Mouse (Mus musculus) neural tube, embryonic 15.5 days (tissue): Measurements from ENCODE around the gene Foxl1. TPM values are rescaled to one million over a fixed set of nuclear protein-coding genes. Genes with fewer than 3 reads are reported as not detected.

Experiments
- ATAC-seq: fragments of 200-750 bp; cut with Nextera tagmentation; 2 replicates; pipeline ENCODE4 v1.8.0; 2017; ENCODE audit warnings: mild to moderate bottlenecking, moderate TSS enrichment, moderate library complexity; ENCODE audit not compliant: low FRiP score
- H3K27ac ChIP-seq: fragments of 300-500 bp; sonication (generic); replicated peaks from 2 replicates; pipeline ENCODE4 v1.5.1; 2015; ENCODE audit warnings: mild to moderate bottlenecking, inconsistent platforms
- H3K27me3 ChIP-seq: fragments of 300-500 bp; sonication (generic); replicated peaks from 2 replicates; pipeline ENCODE4 v1.6.1; 2015; ENCODE audit warnings: inconsistent platforms
- H3K36me3 ChIP-seq: fragments of 300-500 bp; sonication (generic); 2 replicates; pipeline ENCODE4 v1.6.1; 2015; ENCODE audit warnings: inconsistent platforms
- H3K4me1 ChIP-seq: fragments of 300-500 bp; sonication (generic); 2 replicates; pipeline ENCODE4 v1.6.1; 2015; ENCODE audit warnings: inconsistent platforms
- H3K4me2 ChIP-seq: fragments of 300-500 bp; sonication (generic); 2 replicates; pipeline ENCODE4 v1.6.1; 2015; ENCODE audit warnings: inconsistent platforms, mild to moderate bottlenecking, moderate library complexity
- H3K4me3 ChIP-seq: fragments of 300-500 bp; sonication (generic); replicated peaks from 2 replicates; pipeline ENCODE4 v1.5.1; 2015; ENCODE audit warnings: mild to moderate bottlenecking, inconsistent platforms
- H3K9ac ChIP-seq: fragments of 300-500 bp; sonication (generic); replicated peaks from 2 replicates; pipeline ENCODE4 v1.6.1; 2015; ENCODE audit warnings: mild to moderate bottlenecking, inconsistent platforms
- H3K9me3 ChIP-seq: fragments of 300-500 bp; sonication (generic); replicated peaks from 2 replicates; pipeline ENCODE4 v1.6.1; 2016; ENCODE audit warnings: inconsistent platforms
- whole genome bisulfite sequencing: fragments of 180-500 bp; shearing (Covaris S2); methylation state at CpG from one replicate; pipeline ENCODE4 v1.1.7; 2015; ENCODE audit warnings: mixed read lengths; 5-methylcytosine and 5-hydroxymethylcytosine counted together
- polyA plus RNA-seq: library from polyadenylated mRNA; unstranded; fragments of >200 nt; fragmentation: Nextera tagmentation; extraction: Ambion mirVana; gene quantifications from 2 replicates; pipeline ENCODE4 v1.2.1, GENCODE M21; 2015

The Foxl1 gene
- polyA plus RNA-seq, 1 experiment from 2014 or later, result 0.15 TPM

DNA sequence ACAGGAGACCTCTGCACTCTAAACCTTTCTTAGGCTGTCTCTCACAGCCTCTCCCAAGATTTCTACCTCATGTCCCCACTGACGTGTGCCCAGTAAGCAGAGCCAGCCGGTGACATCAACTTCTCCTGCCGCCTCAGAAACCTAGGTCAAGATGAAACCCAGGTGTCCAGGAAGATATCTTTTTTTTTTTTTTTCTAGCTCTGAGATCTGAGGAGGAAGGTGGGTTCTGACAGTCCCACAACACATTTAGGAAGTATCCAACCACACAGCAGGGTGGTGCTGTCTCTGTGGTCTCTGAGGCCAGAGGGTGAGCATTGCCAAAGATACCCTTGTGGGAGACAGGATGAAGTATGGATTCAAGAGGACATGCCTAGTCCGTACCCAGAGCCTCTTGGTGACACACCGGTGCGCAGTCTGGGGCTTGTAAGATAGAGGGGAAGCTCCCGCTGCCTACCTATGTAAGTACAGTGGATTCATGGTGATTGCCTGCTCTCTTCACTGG lies 29.3 kb downstream of the Foxl1 start:
- no peak overlapping the region for H3K4me3 ChIP-seq
- H3K4me2 ChIP-seq, result no peak overlapping the region
- H3K27ac ChIP-seq, result no peak overlapping the region
- H3K4me1 ChIP-seq, result no peaks in the 10 kb centered on the region
- no peaks in the 10 kb centered on the region for H3K9me3 ChIP-seq
- WGBS, result 93% methylated on average over 7 of the region's 7 CpGs
- no peak for ATAC-seq
- 0 out of 2 replicates have a peak, but pooled peaks cover 9% of the 10 kb centered on the region for H3K27me3 ChIP-seq
- no peak overlapping the region for H3K9ac ChIP-seq
- H3K36me3 ChIP-seq, result no peaks in the 10 kb centered on the region

DNA sequence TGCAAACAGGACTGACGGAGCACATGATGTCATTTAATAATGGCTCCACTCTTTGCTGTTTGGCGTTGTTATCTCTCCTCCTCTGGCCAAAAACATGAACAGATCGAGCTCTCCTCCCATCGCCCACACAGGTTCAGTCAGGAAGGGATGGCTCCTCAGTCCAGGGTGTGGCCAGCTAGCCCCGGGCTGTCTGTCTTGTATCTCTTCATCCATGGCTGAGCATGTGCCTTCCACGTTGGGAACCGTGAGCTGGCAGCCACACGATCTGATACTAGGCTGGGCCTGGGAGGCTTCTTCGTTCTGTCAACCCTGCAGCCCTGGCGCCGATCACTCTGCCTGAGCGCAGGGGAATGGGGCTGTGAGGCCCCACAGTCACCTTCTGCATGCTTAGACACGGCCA lies 31.1 kb downstream of the Foxl1 start:
- H3K36me3 ChIP-seq, result no peaks in the 10 kb centered on the region
- ATAC-seq, result no peak
- no peak overlapping the region for H3K27ac ChIP-seq
- 0 out of 2 replicates have a peak, but pooled peaks cover 9% of the 10 kb centered on the region for H3K27me3 ChIP-seq
- WGBS, result 83% methylated on average over 13 of the region's 13 CpGs
- H3K9ac ChIP-seq, result no peak overlapping the region
- H3K4me1 ChIP-seq, result 0 out of 2 replicates have a peak, but pooled peaks cover under 1% of the 10 kb centered on the region
- no peaks in the 10 kb centered on the region for H3K9me3 ChIP-seq
- H3K4me3 ChIP-seq, result no peak overlapping the region
- H3K4me2 ChIP-seq, result no peak overlapping the region

GRCm38 (mm10) chr8:121161437-121161836 lies 33.7 kb downstream of the Foxl1 start:
- no peak overlapping the region for H3K4me2 ChIP-seq
- no peaks in the 10 kb centered on the region for H3K9me3 ChIP-seq
- H3K4me3 ChIP-seq, result no peak overlapping the region
- ATAC-seq, result no peak
- no peak overlapping the region for H3K9ac ChIP-seq
- 0 out of 2 replicates have a peak, but pooled peaks cover 3% of the 10 kb centered on the region for H3K27me3 ChIP-seq
- no peak overlapping the region for H3K27ac ChIP-seq
- H3K4me1 ChIP-seq, result 0 out of 2 replicates have a peak, but pooled peaks cover 7% of the 10 kb centered on the region
- no peaks in the 10 kb centered on the region for H3K36me3 ChIP-seq
- 94% methylated on average over 5 of the region's 5 CpGs for WGBS

GRCm38 (mm10) chr8:121162413-121162812 lies 34.7 kb downstream of the Foxl1 start:
- Histone ChIP-seq H3K9me3 (no peaks in the 10 kb centered on the region), H3K27ac (no peak overlapping the region), H3K36me3 (no peaks in the 10 kb centered on the region), H3K4me1 (0 out of 2 replicates have a peak, but pooled peaks cover 7% of the 10 kb centered on the region), H3K27me3 (0 out of 2 replicates have a peak, but pooled peaks cover under 1% of the 10 kb centered on the region), H3K9ac (no peak overlapping the region), H3K4me2 (no peak overlapping the region), H3K4me3 (no peak overlapping the region)
- no peak for ATAC-seq
- 86% methylated on average over 4 of the region's 4 CpGs for WGBS

GRCm38 (mm10) chr8:121162906-121163695 lies 35.4 kb downstream of the Foxl1 start:
- H3K36me3 ChIP-seq, result no peaks in the 10 kb centered on the region
- 74% methylated on average over 11 of the region's 11 CpGs for WGBS
- no peak overlapping the region for H3K27ac ChIP-seq
- no peak overlapping the region for H3K4me2 ChIP-seq
- 0 out of 2 replicates have a peak, but pooled peaks cover 7% of the 10 kb centered on the region for H3K4me1 ChIP-seq
- H3K27me3 ChIP-seq, result no peaks in the 10 kb centered on the region
- H3K9ac ChIP-seq, result no peak overlapping the region
- no peak overlapping the region for H3K4me3 ChIP-seq
- no peaks in the 10 kb centered on the region for H3K9me3 ChIP-seq
- ATAC-seq, result no peak

DNA sequence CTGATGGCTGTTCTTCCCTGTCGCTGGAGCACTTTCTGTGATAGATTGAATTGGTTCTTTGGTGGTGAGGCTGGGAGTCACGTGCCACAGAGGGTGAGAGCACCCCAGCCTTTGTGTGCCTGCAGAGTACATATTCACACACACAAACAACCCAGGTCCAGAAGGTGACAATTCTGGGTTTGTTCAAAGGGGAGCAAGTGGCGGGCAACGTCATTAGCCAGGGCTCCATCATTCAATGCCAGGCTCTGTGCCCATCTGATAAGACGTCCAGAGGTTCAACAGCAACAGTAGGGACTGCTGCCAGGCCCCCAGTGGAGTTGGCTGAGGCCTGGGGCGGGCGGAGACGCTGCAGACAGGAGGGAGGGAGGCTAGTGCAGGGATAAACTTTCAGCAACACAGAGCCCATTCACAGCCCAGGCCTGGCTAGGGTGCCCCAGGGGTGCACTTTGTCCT lies 36.3 kb downstream of the Foxl1 start:
- Histone ChIP-seq H3K4me3 (no peak overlapping the region), H3K4me1 (0 out of 2 replicates have a peak, but pooled peaks cover 7% of the 10 kb centered on the region), H3K4me2 (no peak overlapping the region), H3K9ac (no peak overlapping the region), H3K27ac (no peak overlapping the region), H3K27me3 (no peaks in the 10 kb centered on the region), H3K9me3 (no peaks in the 10 kb centered on the region), H3K36me3 (no peaks in the 10 kb centered on the region)
- 60% methylated on average over 8 of the region's 8 CpGs for WGBS
- no peak for ATAC-seq

DNA sequence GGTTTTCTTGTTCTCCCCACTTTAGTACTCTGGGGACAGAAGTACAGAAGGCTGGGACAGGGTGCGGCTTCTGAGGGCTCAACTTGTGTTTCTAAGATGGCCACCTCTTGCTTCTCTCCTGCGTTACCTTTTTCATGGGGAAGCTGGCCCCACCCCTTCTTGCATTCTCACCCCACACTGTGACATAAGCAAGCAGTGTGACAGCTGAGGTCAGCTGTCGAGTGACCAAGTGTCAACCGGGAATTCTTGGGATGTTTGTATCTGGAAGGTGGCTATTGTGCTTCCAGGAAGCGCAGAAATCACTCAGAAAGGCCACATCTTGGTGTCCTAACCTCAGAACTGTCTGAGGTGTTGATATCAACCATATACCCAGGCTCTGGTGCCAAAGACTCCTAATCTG lies 40.3 kb downstream of the Foxl1 start:
- WGBS, result 82% methylated on average over 5 of the region's 5 CpGs
- Histone ChIP-seq H3K36me3 (no peaks in the 10 kb centered on the region), H3K4me1 (0 out of 2 replicates have a peak, but pooled peaks cover 12% of the 10 kb centered on the region), H3K4me3 (no peak overlapping the region), H3K27ac (no peak overlapping the region), H3K4me2 (no peak overlapping the region), H3K9ac (no peak overlapping the region), H3K9me3 (no peaks in the 10 kb centered on the region), H3K27me3 (no peaks in the 10 kb centered on the region)
- ATAC-seq, result no peak

DNA sequence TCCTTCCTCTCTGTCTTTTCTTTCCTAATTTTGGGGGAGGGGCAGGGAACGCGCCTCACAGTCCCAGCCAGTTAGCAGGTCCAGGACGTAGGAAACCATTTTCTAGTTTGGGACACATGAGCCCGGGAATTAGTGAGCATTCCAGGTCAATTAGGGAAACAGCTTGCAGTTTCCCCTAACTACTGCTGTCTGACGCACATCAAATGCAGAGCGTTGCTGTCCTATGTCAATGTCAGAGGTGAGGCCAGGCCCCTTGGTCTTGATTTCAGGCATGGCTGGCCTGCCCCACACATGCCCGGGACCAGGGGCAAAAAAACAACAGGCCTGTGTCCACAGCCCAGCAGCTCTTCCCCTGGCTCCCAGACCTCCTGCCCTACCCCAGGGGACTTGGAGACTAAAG lies 42.4 kb downstream of the Foxl1 start:
- 56% methylated on average over 7 of the region's 7 CpGs for WGBS
- Histone ChIP-seq H3K9ac (no peak overlapping the region), H3K27ac (no peak overlapping the region), H3K9me3 (no peaks in the 10 kb centered on the region), H3K4me3 (no peak overlapping the region), H3K27me3 (no peaks in the 10 kb centered on the region), H3K36me3 (no peaks in the 10 kb centered on the region), H3K4me2 (no peak overlapping the region), H3K4me1 (peaks cover 12% of the 10 kb centered on the region)
- no peak for ATAC-seq

GRCm38 (mm10) chr8:121170626-121171552 lies 43.1 kb downstream of the Foxl1 start:
- H3K9ac ChIP-seq, result no peak overlapping the region
- no peaks in the 10 kb centered on the region for H3K36me3 ChIP-seq
- no peaks in the 10 kb centered on the region for H3K9me3 ChIP-seq
- no peak overlapping the region for H3K4me2 ChIP-seq
- H3K27me3 ChIP-seq, result no peaks in the 10 kb centered on the region
- ATAC-seq, result no peak
- H3K4me3 ChIP-seq, result no peak overlapping the region
- no peak overlapping the region for H3K27ac ChIP-seq
- peaks cover 19% of the 10 kb centered on the region for H3K4me1 ChIP-seq
- 77% methylated on average over 27 of the region's 27 CpGs for WGBS

DNA sequence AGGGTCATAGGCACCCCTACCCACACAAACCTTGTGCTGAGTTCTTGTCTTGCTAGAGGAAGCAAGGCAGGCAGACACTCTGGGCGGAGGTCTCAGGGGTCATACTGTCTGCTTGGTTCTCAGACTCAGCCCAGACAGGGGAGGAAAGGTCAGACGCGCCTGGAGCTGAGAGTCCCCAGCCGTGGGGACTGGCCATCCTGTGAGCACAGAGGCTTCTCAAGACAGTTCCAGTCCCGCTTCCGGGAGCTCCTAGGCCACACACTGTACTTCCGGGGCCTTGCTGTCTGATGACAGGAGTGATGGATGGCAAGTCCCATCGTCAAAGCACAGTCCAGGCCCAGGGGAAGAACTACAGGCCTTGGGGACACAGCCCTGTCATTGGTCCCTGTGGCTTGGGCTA lies 44.8 kb downstream of the Foxl1 start:
- no peak overlapping the region for H3K4me3 ChIP-seq
- no peak overlapping the region for H3K27ac ChIP-seq
- no peaks in the 10 kb centered on the region for H3K36me3 ChIP-seq
- peaks cover 21% of the 10 kb centered on the region for H3K4me1 ChIP-seq
- no peaks in the 10 kb centered on the region for H3K9me3 ChIP-seq
- 0 out of 2 replicates have a peak, but pooled peaks cover 2% of the 10 kb centered on the region for H3K27me3 ChIP-seq
- WGBS, result 79% methylated on average over 8 of the region's 8 CpGs
- no peak overlapping the region for H3K4me2 ChIP-seq
- no peak overlapping the region for H3K9ac ChIP-seq
- ATAC-seq, result no peak

GRCm38 (mm10) chr8:121174178-121174577 lies 46.4 kb downstream of the Foxl1 start:
- ATAC-seq, result no peak

More at GRCm38 (mm10) chr8:121174178-121174577, 46.4 kb downstream of the Foxl1 start:
- no peak overlapping the region for H3K27ac ChIP-seq
- 71% methylated on average over 10 of the region's 10 CpGs for WGBS
- H3K4me2 ChIP-seq, result no peak overlapping the region
- H3K9me3 ChIP-seq, result no peaks in the 10 kb centered on the region
- no peak overlapping the region for H3K4me3 ChIP-seq
- H3K36me3 ChIP-seq, result no peaks in the 10 kb centered on the region
- H3K27me3 ChIP-seq, result peaks cover 7% of the 10 kb centered on the region
- no peak overlapping the region for H3K9ac ChIP-seq
- peaks cover 21% of the 10 kb centered on the region for H3K4me1 ChIP-seq
